In the genomic region with DNA sequence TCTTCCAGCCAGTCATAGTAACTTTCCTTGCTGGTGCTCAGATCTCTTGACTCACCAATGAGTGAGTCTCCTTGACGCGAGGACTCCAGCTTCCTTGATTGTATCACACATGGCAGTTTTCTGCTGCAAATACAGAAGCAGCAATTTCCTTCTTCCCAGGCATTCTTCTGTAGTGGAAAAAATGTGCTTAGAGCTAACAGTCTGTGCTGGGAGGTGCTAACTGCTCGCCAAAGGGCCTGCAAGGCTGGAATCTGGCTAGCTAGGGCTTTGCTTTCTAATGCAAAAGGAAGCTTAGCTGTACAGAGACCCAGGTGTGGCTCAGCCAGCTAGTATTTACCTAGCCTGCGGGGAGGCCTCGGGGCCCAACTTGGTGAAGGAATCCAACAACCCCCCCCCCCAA, we compare ENCODE assay signal across 14 mouse cellular contexts. TPM values are rescaled to one million over a fixed set of nuclear protein-coding genes. Genes with fewer than 3 reads are reported as not detected.
DNase-seq lines count a peak whose midpoint lies in the region; ATAC-seq lines count a peak whose summit lies in the region.
"Had no signal": no experiment of that assay in that cellular context is flagged by ENCODE, and none has a peak within 500 bp of the region (broad histone marks: within the 10 kb centered on the region; RNA-seq: fewer than 3 reads in every experiment).

No protein-coding gene starts in this region.

- 26% methylated on average over 5 of the region's 5 CpGs for WGBS in heart, embryonic 11.5 days (ENCODE audit: insufficient replicate concordance)
- 35% methylated on average over 5 of the region's 5 CpGs for WGBS in liver, embryonic 13.5 days (ENCODE audit: insufficient replicate concordance)
- 11% methylated on average over 5 of the region's 5 CpGs for WGBS in embryonic facial prominence, embryonic 13.5 days

- no peak overlapping the region for H3K4me2 ChIP-seq in heart, embryonic 11.5 days
- no peak overlapping the region for H3K4me2 ChIP-seq in liver, embryonic 13.5 days
- H3K4me2 ChIP-seq in embryonic facial prominence, embryonic 13.5 days = no peak overlapping the region
- H3K4me2 ChIP-seq: hindbrain, embryonic 12.5 days; liver, embryonic 15.5 days; midbrain, embryonic 11.5 days had no signal

- no peaks in the 10 kb centered on the region for H3K4me1 ChIP-seq in heart, embryonic 11.5 days (ENCODE audit: control insufficient read depth, insufficient read depth, low read length)
- H3K4me1 ChIP-seq in liver, embryonic 13.5 days (replicated peaks) = peaks cover 50% of the 10 kb centered on the region
- peaks cover 8% of the 10 kb centered on the region for H3K4me1 ChIP-seq in embryonic facial prominence, embryonic 13.5 days

- H3K27me3 ChIP-seq in heart, embryonic 11.5 days (ENCODE audit: control insufficient read depth, insufficient read depth, low read length) = no peaks in the 10 kb centered on the region
- H3K27me3 ChIP-seq in liver, embryonic 13.5 days = no peaks in the 10 kb centered on the region
- H3K27me3 ChIP-seq in embryonic facial prominence, embryonic 13.5 days = no peaks in the 10 kb centered on the region
- H3K27me3 ChIP-seq: hindbrain, embryonic 12.5 days; liver, embryonic 15.5 days had no signal

- 0 out of 2 replicates have a peak overlapping the region, but pooled peaks have one; percentile 38 for H3K27ac ChIP-seq in heart, embryonic 11.5 days (ENCODE audit: low read depth, low read length)
- H3K27ac ChIP-seq in liver, embryonic 13.5 days = peak overlapping the region; percentile 14; the same call in 1 of the 2 replicates
- peak overlapping the region; percentile 22; the same call in 1 of the 2 replicates for H3K27ac ChIP-seq in embryonic facial prominence, embryonic 13.5 days
- H3K27ac ChIP-seq: hindbrain, embryonic 12.5 days; liver, embryonic 15.5 days had no signal

- no peak overlapping the region for H3K4me3 ChIP-seq in heart, embryonic 11.5 days (ENCODE audit: low read depth, low read length)
- H3K4me3 ChIP-seq in liver, embryonic 13.5 days (replicated peaks) = no peak overlapping the region
- no peak overlapping the region for H3K4me3 ChIP-seq in embryonic facial prominence, embryonic 13.5 days
- H3K4me3 ChIP-seq: hindbrain, embryonic 12.5 days; liver, embryonic 15.5 days had no signal

- intact Hi-C loops in left cerebral cortex, postnatal 4 days (cut with DNase I) = no loop called here

- no peak overlapping the region for H3K9ac ChIP-seq in heart, embryonic 11.5 days (ENCODE audit: low read depth, low read length)
- no peak overlapping the region for H3K9ac ChIP-seq in liver, embryonic 13.5 days
- 0 out of 2 replicates have a peak overlapping the region, but pooled peaks have one; percentile 6 for H3K9ac ChIP-seq in embryonic facial prominence, embryonic 13.5 days
- H3K9ac ChIP-seq: hindbrain, embryonic 12.5 days; liver, embryonic 15.5 days had no signal

- no peaks in the 10 kb centered on the region for H3K9me3 ChIP-seq in heart, embryonic 11.5 days (replicated peaks; ENCODE audit: control insufficient read depth, low read length)
- H3K9me3 ChIP-seq in liver, embryonic 13.5 days (replicated peaks) = peaks cover 6% of the 10 kb centered on the region; the same call in 1 of the 2 replicates
- H3K9me3 ChIP-seq in embryonic facial prominence, embryonic 13.5 days = no peaks in the 10 kb centered on the region
- H3K9me3 ChIP-seq: hindbrain, embryonic 12.5 days; liver, embryonic 15.5 days had no signal

- DNase-seq in heart, adult 18-20 months = no peak
- DNase-seq in liver, embryonic 13.5 days = no peak
- no peak for DNase-seq in liver
- DNase-seq in naive thymus-derived CD4-positive, alpha-beta T cell, adult 2 months (ENCODE audit: low read depth) = peak; percentile 25
- DNase-seq in thymus, postnatal 4 days = no peak
- DNase-seq in left cerebral cortex, postnatal 4 days = no peak
- DNase-seq: adrenal gland, adult 2 months; gastrocnemius, postnatal 14 days; retina, postnatal 1 day had no signal

- no peak for ATAC-seq in heart, embryonic 11.5 days (replicated peaks; ENCODE audit: insufficient number of reproducible peaks, low FRiP score, low TSS enrichment)
- no peak for ATAC-seq in liver, embryonic 13.5 days (ENCODE audit: low read depth)
- no peak for ATAC-seq in embryonic facial prominence, embryonic 13.5 days (ENCODE audit: insufficient number of reproducible peaks, insufficient read depth, low FRiP score, low TSS enrichment, low read depth)

- no peaks in the 10 kb centered on the region for H3K36me3 ChIP-seq in heart, embryonic 11.5 days (ENCODE audit: control insufficient read depth, insufficient read depth, low read length)
- no peaks in the 10 kb centered on the region for H3K36me3 ChIP-seq in liver, embryonic 13.5 days
- no peaks in the 10 kb centered on the region for H3K36me3 ChIP-seq in embryonic facial prominence, embryonic 13.5 days
- H3K36me3 ChIP-seq: hindbrain, embryonic 12.5 days; liver, embryonic 15.5 days had no signal

RNA-seq across cellular contexts. Expression of a gene that starts 38.3 kb away (rescaled TPM):
- 16.9 and 19.5 TPM in 2 replicates for polyA plus RNA-seq in heart, embryonic 11.5 days (2014; fragmentation: Nextera tagmentation; extraction: Ambion mirVana)
- total RNA-seq in heart, adult 18-20 months (2021) = 10 to 100 TPM; 57.8 to 59.9 TPM
- 19.9 and 21.6 TPM in 2 replicates for polyA plus RNA-seq in liver, embryonic 13.5 days (2015; fragmentation: Nextera tagmentation; extraction: Ambion mirVana)
- 18.6 and 18.9 TPM in 2 replicates for polyA plus RNA-seq in embryonic facial prominence, embryonic 13.5 days (2015; fragmentation: Nextera tagmentation; extraction: Ambion mirVana)
- total RNA-seq in left cerebral cortex, postnatal 4 days (2021) = 10 to 100 TPM; 97.9 to 100.0 TPM
